Mouse (Mus musculus) liver, embryonic 14.5 days (tissue): ENCODE data around the gene Rps29.

Experiments
- CTCF ChIP-seq: IDR thresholded peaks from 2 replicates; pipeline ENCODE4 v1.5.1; 2016; ENCODE audit warnings: antibody characterized with exemption, low read depth, control low read depth
- EP300 ChIP-seq: IDR thresholded peaks from 2 replicates; pipeline ENCODE4 v1.6.1; 2016; ENCODE audit warnings: antibody characterized with exemption, low read depth

- TF ChIP-seq CTCF (no peak), EP300 (no peak)
These were observed 621 bp downstream of the Rps29 start for GRCm38 (mm10) chr12:69158366-69158764.
